Mouse (Mus musculus) CH12.LX (cell line): ENCODE results near the gene Fxyd3.

Experiments used
- JUND ChIP-seq: conservative IDR thresholded peaks from 2 replicates; pipeline ENCODE4 v1.6.1; 2011; ENCODE audit warnings: low read depth, low read length, improper control_type of control experiment
- KAT2A ChIP-seq: IDR thresholded peaks from 2 replicates; pipeline ENCODE4 v1.6.1; 2012; ENCODE audit warnings: low read length, improper control_type of control experiment, inconsistent platforms; ENCODE audit not compliant: insufficient replicate concordance
- POLR2A ChIP-seq: IDR thresholded peaks from 2 replicates; pipeline ENCODE4 v1.6.1; 2011; ENCODE audit warnings: low read depth, mild to moderate bottlenecking, improper control_type of control experiment, low read length
- POLR2AphosphoS2 ChIP-seq: IDR thresholded peaks from 2 replicates; pipeline ENCODE4 v1.6.1; 2011; ENCODE audit warnings: low read depth, low read length, improper control_type of control experiment
- UBTF ChIP-seq: IDR thresholded peaks from 2 replicates; pipeline ENCODE4 v1.6.1; 2012; ENCODE audit warnings: low read depth, mild to moderate bottlenecking, inconsistent platforms, low read length, improper control_type of control experiment, moderate library complexity
- ZKSCAN1 ChIP-seq: IDR thresholded peaks from 2 replicates; pipeline ENCODE4 v1.6.1; 2012; ENCODE audit warnings: low read depth, inconsistent platforms, low read length, improper control_type of control experiment, borderline replicate concordance

DNA sequence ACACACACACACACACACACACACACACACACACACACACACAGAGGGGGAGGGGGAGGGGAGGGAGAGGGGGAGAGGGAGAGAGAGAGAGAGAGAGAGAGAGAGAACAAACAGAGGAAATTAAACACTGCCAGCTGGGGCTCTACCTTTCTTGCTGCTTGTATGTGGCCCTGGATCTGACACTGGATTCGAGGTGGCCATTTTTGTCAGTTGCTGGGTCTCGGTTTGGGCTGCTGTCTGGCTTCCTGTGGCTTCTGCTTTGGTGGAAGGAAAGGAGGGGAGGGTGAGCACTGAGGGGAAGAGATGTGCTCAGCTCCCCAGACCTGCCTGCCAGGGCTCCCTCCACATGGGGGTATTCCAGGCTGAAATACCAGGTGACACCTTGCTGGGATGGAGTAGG lies 38.8 kb downstream of the Fxyd3 start:
- TF ChIP-seq ZKSCAN1 (no peak), POLR2AphosphoS2 (no peak), POLR2A (no peak), JUND (no peak), KAT2A (no peak), UBTF (no peak)
